Mouse (Mus musculus): ENCODE data around the gene Gng13.

- TF ChIP-seq NRF1 (IDR thresholded peaks at IDR 0.05; ENCODE audit: low read depth, low read length) (no peak), CTCF (conservative IDR thresholded peaks at IDR 0.05 in 1 of 2, IDR thresholded peaks at IDR 0.05 in 1 of 2; ENCODE audit: low read depth in 2 of 2, low read length in 2 of 2) (no peak), ZMIZ1 (IDR thresholded peaks at IDR 0.05; ENCODE audit: low read depth, low read length) (no peak), POLR2A (IDR thresholded peaks at IDR 0.05; ENCODE audit: low read depth, low read length) (no peak), SMC3 (IDR thresholded peaks at IDR 0.05; ENCODE audit: low read depth, low read length) (no peak), POLR2AphosphoS2 (IDR thresholded peaks at IDR 0.05; ENCODE audit: low read depth, low read length) (no peak), TCF12 (IDR thresholded peaks at IDR 0.05; ENCODE audit: low read depth, low read length) (no peak), PAX5 (IDR thresholded peaks at IDR 0.05; ENCODE audit: low read length) (no peak)
Measured at GRCm38 (mm10) chr17:25735745-25736144, 18.8 kb downstream of the Gng13 start, which contains the start of gene Mslnl.

All from CH12.LX (cell line).